Comparison of ENCODE assay signal across 28 mouse cellular contexts in the genomic region with DNA sequence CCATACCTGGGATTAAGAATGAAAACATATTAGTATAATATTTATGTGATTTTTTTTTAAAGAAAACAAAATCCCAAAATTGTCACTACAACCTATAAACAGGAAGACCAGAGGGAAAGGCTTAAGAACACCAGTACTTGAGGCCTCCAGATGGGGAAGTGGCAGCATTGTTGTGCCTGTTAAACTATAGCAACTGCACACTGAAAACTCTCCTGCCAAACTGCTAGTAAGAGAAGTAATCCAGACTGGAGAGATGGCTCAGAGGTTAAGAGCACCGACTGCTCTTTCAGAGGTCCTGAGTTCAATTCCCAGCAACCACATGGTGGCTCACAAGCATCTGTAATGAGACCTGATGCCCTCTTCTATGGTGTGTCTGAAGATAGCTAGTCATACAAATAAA.
"Had no signal": no experiment of that assay in that cellular context is flagged by ENCODE, and none has a peak within 500 bp of the region (broad histone marks: within the 10 kb centered on the region; RNA-seq: fewer than 3 reads in every experiment).

No protein-coding gene starts in this region.

- H3K4me3 ChIP-seq: limb, embryonic 10.5 days; limb, embryonic 12.5 days; limb, embryonic 13.5 days; limb, embryonic 15.5 days; liver, embryonic 12.5 days; liver, embryonic 13.5 days; liver, embryonic 15.5 days; lung, embryonic 15.5 days; megakaryocyte, embryonic 14.5 days; midbrain, embryonic 10.5 days; midbrain, embryonic 12.5 days; midbrain, embryonic 13.5 days; midbrain, embryonic 15.5 days; myocyte; neural tube, embryonic 12.5 days had no signal

- H3K4me1 ChIP-seq: limb, embryonic 13.5 days; lung, embryonic 15.5 days; midbrain, embryonic 10.5 days; midbrain, embryonic 12.5 days; midbrain, embryonic 13.5 days; midbrain, embryonic 15.5 days; neural tube, embryonic 12.5 days had no signal

- H3K9ac ChIP-seq: limb, embryonic 12.5 days; limb, embryonic 13.5 days; limb, embryonic 15.5 days; liver, embryonic 12.5 days; liver, embryonic 13.5 days; liver, embryonic 14.5 days; liver, embryonic 15.5 days; liver, postnatal 0 days; lung, embryonic 14.5 days; lung, embryonic 15.5 days; midbrain, embryonic 12.5 days; midbrain, embryonic 13.5 days; midbrain, embryonic 15.5 days; neural tube, embryonic 12.5 days had no signal

- H3K27me3 ChIP-seq: limb, embryonic 12.5 days; limb, embryonic 13.5 days; limb, embryonic 15.5 days; liver, embryonic 12.5 days; liver, embryonic 13.5 days; liver, embryonic 15.5 days; lung, embryonic 15.5 days; megakaryocyte, embryonic 14.5 days; midbrain, embryonic 12.5 days; midbrain, embryonic 13.5 days; midbrain, embryonic 15.5 days; neural tube, embryonic 12.5 days had no signal

- H3K9me3 ChIP-seq: limb, embryonic 10.5 days; limb, embryonic 12.5 days; limb, embryonic 13.5 days; limb, embryonic 15.5 days; liver, embryonic 12.5 days; liver, embryonic 13.5 days; liver, embryonic 15.5 days; lung, embryonic 15.5 days; megakaryocyte, embryonic 14.5 days; midbrain, embryonic 12.5 days; midbrain, embryonic 13.5 days; midbrain, embryonic 15.5 days; neural tube, embryonic 12.5 days had no signal

- H3K27ac ChIP-seq: limb, embryonic 10.5 days; limb, embryonic 12.5 days; limb, embryonic 13.5 days; limb, embryonic 15.5 days; liver, embryonic 12.5 days; liver, embryonic 13.5 days; liver, embryonic 14.5 days; liver, embryonic 15.5 days; lung, embryonic 15.5 days; macrophage; midbrain, embryonic 10.5 days; midbrain, embryonic 12.5 days; midbrain, embryonic 13.5 days; midbrain, embryonic 15.5 days; neural tube, embryonic 12.5 days had no signal

- DNase-seq: left cerebral cortex, postnatal 4 days; liver; liver, embryonic 13.5 days; liver, postnatal 0 days; lung, adult 18-20 months; lung, adult 2 months; lung, embryonic 14.5 days; lung, postnatal 10 days; lung, postnatal 14 days; lung, postnatal 36 days; lung, postnatal 4 days; midbrain, embryonic 14.5 days had no signal

- H3K36me3 ChIP-seq: limb, embryonic 10.5 days; limb, embryonic 12.5 days; limb, embryonic 13.5 days; limb, embryonic 15.5 days; liver, embryonic 13.5 days; liver, embryonic 15.5 days; lung, embryonic 15.5 days; midbrain, embryonic 12.5 days; midbrain, embryonic 13.5 days; midbrain, embryonic 15.5 days; neural tube, embryonic 12.5 days had no signal
